Mouse (Mus musculus) intestine, embryonic 15.5 days (tissue): ENCODE results near the gene Hoxb9. TPM values are rescaled to one million over a fixed set of nuclear protein-coding genes. Genes with fewer than 3 reads are reported as not detected.

Experiments
- ATAC-seq: fragments of 200-750 bp; cut with Nextera tagmentation; 2 replicates; pipeline ENCODE4 v1.8.0; 2017; ENCODE audit warnings: moderate TSS enrichment, moderate library complexity
- H3K27ac ChIP-seq: fragments of 300-500 bp; sonication (generic); 2 replicates; pipeline ENCODE4 v1.5.1; 2015; ENCODE audit warnings: mild to moderate bottlenecking, inconsistent platforms
- H3K27me3 ChIP-seq: fragments of 300-500 bp; sonication (generic); replicated peaks from 2 replicates; pipeline ENCODE4 v1.6.1; 2015; ENCODE audit warnings: inconsistent platforms
- H3K36me3 ChIP-seq: fragments of 300-500 bp; sonication (generic); 2 replicates; pipeline ENCODE4 v1.6.1; 2015; ENCODE audit warnings: inconsistent platforms
- H3K4me1 ChIP-seq: fragments of 300-500 bp; sonication (generic); replicated peaks from 2 replicates; pipeline ENCODE4 v1.6.1; 2015; ENCODE audit warnings: inconsistent platforms
- H3K4me2 ChIP-seq: fragments of 300-500 bp; sonication (generic); replicated peaks from 2 replicates; pipeline ENCODE4 v1.6.1; 2015; ENCODE audit warnings: mild to moderate bottlenecking, inconsistent platforms
- H3K4me3 ChIP-seq: fragments of 300-500 bp; sonication (generic); replicated peaks from 2 replicates; pipeline ENCODE4 v1.5.1; 2015; ENCODE audit warnings: inconsistent platforms
- H3K9ac ChIP-seq: fragments of 300-500 bp; sonication (generic); 2 replicates; pipeline ENCODE4 v1.6.1; 2015; ENCODE audit warnings: inconsistent platforms
- H3K9me3 ChIP-seq: fragments of 300-500 bp; sonication (generic); 2 replicates; pipeline ENCODE4 v1.6.1; 2016; ENCODE audit warnings: inconsistent platforms
- WGBS: fragments of 180-500 bp; shearing (Covaris S2); methylation state at CpG from one replicate; pipeline ENCODE4 v1.1.7; 2015; 5-methylcytosine and 5-hydroxymethylcytosine counted together
- polyA plus RNA-seq: library from polyadenylated mRNA; unstranded; fragments of >200 nt; fragmentation: Nextera tagmentation; extraction: Ambion mirVana; gene quantifications from 2 replicates; pipeline ENCODE4 v1.2.1, GENCODE M21; 2015

Gene Hoxb9
- polyA plus RNA-seq, 1 experiment from 2014 or later = 1.2 TPM

DNA sequence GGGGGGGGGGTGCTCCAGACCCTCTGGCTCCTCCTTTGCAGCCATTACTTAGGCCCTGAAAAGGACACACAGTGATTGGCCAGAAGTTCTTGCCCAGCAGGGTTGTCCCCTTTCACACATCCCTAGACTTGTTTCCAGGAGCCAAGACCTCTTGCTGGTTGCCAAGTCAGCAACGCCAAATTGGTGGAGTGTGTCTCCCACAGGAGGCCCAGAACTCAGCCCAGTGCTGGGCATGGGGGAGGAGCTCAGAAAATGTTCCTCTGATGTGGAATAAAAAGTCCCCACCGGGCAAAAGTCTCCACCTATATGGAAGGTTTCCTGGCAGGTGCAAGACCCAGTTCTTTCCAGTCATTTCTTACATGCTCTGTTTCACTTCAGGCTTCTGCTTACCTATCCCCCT is 12.2 kb upstream of the Hoxb9 start:
- no peaks in the 10 kb centered on the region for H3K9me3 ChIP-seq
- H3K27ac ChIP-seq = no peak overlapping the region
- H3K4me2 ChIP-seq = no peak overlapping the region
- no peak overlapping the region for H3K4me3 ChIP-seq
- H3K36me3 ChIP-seq = no peaks in the 10 kb centered on the region
- 16% methylated on average over 2 of the region's 2 CpGs for WGBS
- peaks cover 12% of the 10 kb centered on the region for H3K4me1 ChIP-seq
- peak; percentile 26; the same call in 1 of the 2 replicates for ATAC-seq
- H3K9ac ChIP-seq = no peak overlapping the region
- H3K27me3 ChIP-seq = peaks cover 93% of the 10 kb centered on the region

- Histone ChIP-seq H3K4me3 (no peak overlapping the region), H3K4me2 (no peak overlapping the region), H3K9me3 (no peaks in the 10 kb centered on the region), H3K27ac (no peak overlapping the region), H3K4me1 (peaks cover 12% of the 10 kb centered on the region), H3K36me3 (no peaks in the 10 kb centered on the region), H3K27me3 (peaks cover 93% of the 10 kb centered on the region), H3K9ac (no peak overlapping the region)
- peak; percentile 57 for ATAC-seq
- 14% methylated on average over 1 of the region's 1 CpGs for WGBS
These were observed 11.7 kb upstream of the Hoxb9 start for GRCm38 (mm10) chr11:96259511-96259910.

GRCm38 (mm10) chr11:96260310-96260970 is 10.8 kb upstream of the Hoxb9 start:
- Histone ChIP-seq H3K9me3 (no peaks in the 10 kb centered on the region), H3K4me3 (no peak overlapping the region), H3K27me3 (peaks cover 94% of the 10 kb centered on the region), H3K4me1 (peaks cover 12% of the 10 kb centered on the region), H3K27ac (no peak overlapping the region), H3K36me3 (no peaks in the 10 kb centered on the region), H3K4me2 (peak overlapping the region; percentile 5; the same call in 1 of the 2 replicates), H3K9ac (no peak overlapping the region)
- WGBS = 4% methylated on average over 23 of the region's 23 CpGs
- ATAC-seq = no peak

GRCm38 (mm10) chr11:96261323-96261890 is 9.8 kb upstream of the Hoxb9 start:
- peaks cover 12% of the 10 kb centered on the region for H3K4me1 ChIP-seq
- H3K27me3 ChIP-seq = peaks cover 92% of the 10 kb centered on the region
- no peak for ATAC-seq
- no peaks in the 10 kb centered on the region for H3K9me3 ChIP-seq
- H3K9ac ChIP-seq = no peak overlapping the region
- no peak overlapping the region for H3K4me3 ChIP-seq
- H3K27ac ChIP-seq = no peak overlapping the region
- WGBS = 4% methylated on average over 24 of the region's 24 CpGs
- H3K4me2 ChIP-seq = no peak overlapping the region
- H3K36me3 ChIP-seq = no peaks in the 10 kb centered on the region

DNA sequence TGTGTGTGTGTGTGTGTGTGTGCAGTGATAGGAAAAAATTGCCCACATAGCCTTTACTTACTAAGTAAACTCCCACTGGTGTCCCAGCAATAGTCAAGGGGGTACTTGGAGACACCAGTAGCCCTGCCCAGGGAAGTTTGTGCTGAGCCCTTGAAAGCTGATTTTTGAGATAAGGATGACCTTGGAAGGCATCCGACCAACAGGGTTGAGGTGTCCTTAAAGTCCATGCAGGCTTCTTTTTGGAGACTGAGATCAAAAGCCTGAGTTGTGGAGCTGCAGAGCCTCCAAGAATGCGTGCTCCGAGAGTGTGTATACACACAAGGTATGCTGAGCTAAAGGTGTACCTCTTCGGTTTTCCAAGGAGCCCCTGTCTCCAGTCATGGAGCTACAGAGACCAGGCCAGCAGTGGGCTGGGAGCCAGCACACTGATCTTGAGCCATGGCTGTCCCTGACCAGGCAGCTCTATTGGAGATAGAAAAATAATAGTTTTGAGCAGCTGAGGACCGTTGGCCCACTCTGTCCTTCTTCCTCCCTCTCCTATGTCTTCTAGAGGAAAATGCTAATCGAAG is 8.9 kb upstream of the Hoxb9 start:
- WGBS = 14% methylated on average over 6 of the region's 6 CpGs
- no peak overlapping the region for H3K4me2 ChIP-seq
- H3K36me3 ChIP-seq = no peaks in the 10 kb centered on the region
- no peaks in the 10 kb centered on the region for H3K9me3 ChIP-seq
- ATAC-seq = no peak
- H3K27me3 ChIP-seq = peaks cover 93% of the 10 kb centered on the region
- H3K4me1 ChIP-seq = peaks cover 12% of the 10 kb centered on the region
- no peak overlapping the region for H3K9ac ChIP-seq
- H3K27ac ChIP-seq = no peak overlapping the region
- H3K4me3 ChIP-seq = no peak overlapping the region

- H3K9ac ChIP-seq = no peak overlapping the region
- H3K27ac ChIP-seq = no peak overlapping the region
- peaks cover 12% of the 10 kb centered on the region for H3K4me1 ChIP-seq
- no peaks in the 10 kb centered on the region for H3K9me3 ChIP-seq
- ATAC-seq = no peak
- H3K4me2 ChIP-seq = no peak overlapping the region
- H3K36me3 ChIP-seq = no peaks in the 10 kb centered on the region
- 4% methylated on average over 33 of the region's 33 CpGs for WGBS
- H3K4me3 ChIP-seq = 0 out of 2 replicates have a peak overlapping the region, but pooled peaks have one; percentile 2
- peaks cover 91% of the 10 kb centered on the region for H3K27me3 ChIP-seq
These were observed 7.4 kb upstream of the Hoxb9 start for GRCm38 (mm10) chr11:96263636-96264389.

GRCm38 (mm10) chr11:96264390-96265020 is 6.8 kb upstream of the Hoxb9 start:
- no peak overlapping the region for H3K9ac ChIP-seq
- no peak overlapping the region for H3K27ac ChIP-seq
- H3K4me3 ChIP-seq = no peak overlapping the region
- H3K9me3 ChIP-seq = no peaks in the 10 kb centered on the region
- 25% methylated on average over 8 of the region's 8 CpGs for WGBS
- H3K4me2 ChIP-seq = no peak overlapping the region
- peaks cover 9% of the 10 kb centered on the region for H3K4me1 ChIP-seq
- no peaks in the 10 kb centered on the region for H3K36me3 ChIP-seq
- H3K27me3 ChIP-seq = peaks cover 91% of the 10 kb centered on the region
- no peak for ATAC-seq

- no peak overlapping the region for H3K4me2 ChIP-seq
- H3K27ac ChIP-seq = no peak overlapping the region
- ATAC-seq = peak; percentile 34; the same call in 1 of the 2 replicates
- H3K9me3 ChIP-seq = no peaks in the 10 kb centered on the region
- H3K27me3 ChIP-seq = peaks cover 92% of the 10 kb centered on the region
- H3K4me3 ChIP-seq = no peak overlapping the region
- H3K9ac ChIP-seq = no peak overlapping the region
- WGBS = 11% methylated on average over 7 of the region's 7 CpGs
- H3K36me3 ChIP-seq = no peaks in the 10 kb centered on the region
- H3K4me1 ChIP-seq = peaks cover 10% of the 10 kb centered on the region
These were observed 5.3 kb upstream of the Hoxb9 start for GRCm38 (mm10) chr11:96265954-96266353.

GRCm38 (mm10) chr11:96267021-96267920 is 4.0 kb upstream of the Hoxb9 start:
- Histone ChIP-seq H3K36me3 (no peaks in the 10 kb centered on the region), H3K27ac (no peak overlapping the region), H3K4me3 (no peak overlapping the region), H3K4me2 (no peak overlapping the region), H3K27me3 (peaks cover 92% of the 10 kb centered on the region), H3K4me1 (peaks cover 23% of the 10 kb centered on the region), H3K9ac (no peak overlapping the region), H3K9me3 (no peaks in the 10 kb centered on the region)
- ATAC-seq = no peak
- WGBS = 32% methylated on average over 7 of the region's 7 CpGs

DNA sequence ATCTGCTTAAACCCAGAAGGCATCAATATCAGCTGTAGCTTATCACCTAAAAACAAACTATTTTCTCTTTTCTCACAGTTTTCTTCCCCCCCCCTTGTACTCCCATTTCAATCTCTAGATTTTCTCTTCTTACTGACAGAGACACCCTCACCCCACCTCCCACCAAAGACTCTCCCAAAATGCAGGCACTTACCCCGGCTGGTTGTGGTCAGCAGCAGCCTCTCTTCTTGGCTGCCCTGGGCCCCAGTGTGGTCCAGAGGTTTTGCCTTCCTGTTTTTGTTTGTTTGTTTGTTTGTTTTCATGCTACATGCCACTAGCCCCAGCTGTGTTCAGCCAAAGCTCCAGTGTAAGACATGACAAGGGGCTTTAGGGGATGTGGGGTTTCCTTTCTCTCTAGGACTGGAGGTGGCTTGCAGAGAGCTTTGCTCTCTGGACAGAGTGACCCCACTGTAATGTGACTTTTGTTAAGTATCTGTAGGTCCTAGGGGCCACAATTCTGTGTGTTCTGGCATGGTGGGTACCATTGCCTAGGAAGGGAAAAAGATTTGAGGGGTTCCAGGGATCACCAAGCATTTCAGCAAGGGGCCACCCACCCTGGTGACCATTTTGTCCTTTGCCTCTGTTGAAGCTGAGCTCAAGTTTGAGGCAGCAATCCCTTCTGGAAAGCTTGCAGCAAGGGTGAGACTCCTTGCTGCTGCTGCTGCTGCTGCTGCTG is 3.1 kb upstream of the Hoxb9 start:
- Histone ChIP-seq H3K27me3 (peaks cover 93% of the 10 kb centered on the region), H3K9ac (no peak overlapping the region), H3K4me3 (no peak overlapping the region), H3K9me3 (no peaks in the 10 kb centered on the region), H3K27ac (no peak overlapping the region), H3K4me2 (no peak overlapping the region), H3K36me3 (no peaks in the 10 kb centered on the region), H3K4me1 (peaks cover 27% of the 10 kb centered on the region)
- WGBS = 22% methylated on average over 1 of the region's 1 CpGs
- no peak for ATAC-seq

- Histone ChIP-seq H3K9ac (no peak overlapping the region), H3K4me3 (no peak overlapping the region), H3K27me3 (peaks cover 93% of the 10 kb centered on the region), H3K4me2 (no peak overlapping the region; the same call in 1 of the 2 replicates), H3K27ac (no peak overlapping the region), H3K9me3 (no peaks in the 10 kb centered on the region), H3K4me1 (peaks cover 22% of the 10 kb centered on the region), H3K36me3 (no peaks in the 10 kb centered on the region)
- no peak for ATAC-seq
- WGBS = 1% methylated on average over 19 of the region's 19 CpGs
These were observed 1.4 kb upstream of the Hoxb9 start for GRCm38 (mm10) chr11:96269869-96270268.
